Mouse (Mus musculus): ENCODE measurements at regions not wholly inside any gene's neighbourhood (a gene's known extent, or its start where the extent isn't known, plus 50 kb on each side); places are given as distances from the start of the nearest gene placed in this dataset.
"Not testable (repeated sequence)": the region's sequence is repeated elsewhere in the genome, so short reads cannot be mapped to it uniquely, and the experiment has no call there.

DNA sequence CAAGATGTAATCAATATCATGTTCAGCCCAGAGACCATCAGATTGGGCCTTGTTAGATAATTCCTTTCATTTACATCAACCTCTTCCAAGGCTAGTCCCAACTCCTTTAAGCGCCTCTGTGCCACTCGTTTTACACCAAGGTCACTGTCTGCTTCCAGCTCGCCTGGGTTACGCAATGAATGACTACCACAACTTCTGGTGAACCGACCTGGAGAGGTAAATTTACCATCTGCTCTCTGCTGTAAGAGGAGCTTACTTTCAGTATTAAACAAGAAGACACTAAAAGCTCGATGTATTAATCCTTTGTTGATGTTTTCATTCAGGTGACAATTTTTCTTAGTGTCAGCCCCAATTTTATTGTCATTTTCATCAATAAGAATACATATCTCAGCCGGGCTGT lies 51.7 kb upstream of the Fam174b start:
- ATAC-seq (replicated peaks; ENCODE audit: low FRiP score, poor library complexity, severe bottlenecking): no peak

DNA sequence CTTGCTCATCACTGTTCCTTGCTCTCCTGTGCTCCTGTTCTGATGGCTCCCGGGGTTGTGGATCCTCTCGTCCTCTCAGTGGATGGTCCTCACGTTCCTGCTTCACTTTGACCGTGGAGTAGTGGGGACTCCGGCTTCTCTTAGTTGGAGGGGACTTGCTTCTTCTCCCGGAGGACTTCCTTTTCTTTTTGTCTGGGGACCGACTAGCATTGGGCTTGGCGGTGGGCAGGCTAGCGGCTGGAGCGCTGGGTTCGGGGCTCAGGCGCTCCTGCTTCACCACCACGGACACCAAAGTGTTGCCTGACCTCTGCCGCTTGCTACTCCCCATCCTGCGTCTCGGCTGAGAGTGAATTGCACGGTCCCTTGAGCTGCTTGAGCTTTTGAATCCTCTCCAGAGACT lies 53.9 kb upstream of the Fam174b start:
- not testable (repeated sequence) for ATAC-seq (replicated peaks; ENCODE audit: low FRiP score, poor library complexity, severe bottlenecking)

DNA sequence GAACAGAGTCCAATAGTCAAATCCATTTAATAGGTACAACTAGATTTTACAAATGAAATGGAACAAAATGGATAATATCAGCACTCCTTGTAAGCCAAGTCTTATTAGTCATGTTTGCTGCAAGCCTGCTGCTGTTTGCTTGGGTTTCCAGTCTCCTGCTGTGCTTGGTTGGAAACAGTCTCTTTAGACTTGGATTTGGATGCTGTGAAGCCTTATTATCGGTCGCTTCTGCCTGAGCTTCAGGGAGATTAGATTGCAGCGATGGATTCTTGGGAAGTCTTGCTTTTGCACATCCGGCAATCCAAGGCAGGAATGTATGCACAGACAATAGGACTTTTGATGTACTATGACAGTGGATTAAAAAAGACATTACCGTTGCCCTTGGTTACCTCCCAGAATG lies 57.3 kb upstream of the Fam174b start:
- no peak for ATAC-seq (replicated peaks; ENCODE audit: low FRiP score, poor library complexity, severe bottlenecking)

DNA sequence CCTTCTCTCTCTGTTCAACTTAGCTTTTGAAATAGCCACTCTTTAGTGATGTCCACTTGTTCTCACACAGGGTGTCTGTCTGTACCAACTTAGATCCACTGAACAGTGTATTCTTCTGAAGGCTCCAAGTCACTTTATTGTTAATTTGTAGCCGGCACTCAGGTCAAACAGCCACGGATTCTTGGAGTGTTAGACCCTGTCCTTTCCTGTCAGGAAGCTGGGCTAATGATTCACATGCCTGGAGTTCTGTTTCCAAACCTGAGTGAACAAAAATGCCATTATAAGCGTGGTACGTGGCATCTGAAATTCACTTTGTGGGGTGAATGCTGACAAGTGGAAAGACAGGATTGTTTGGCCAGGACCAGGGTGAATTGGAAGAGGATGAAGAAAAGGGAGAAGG lies 69.5 kb upstream of the Fam174b start:
- ATAC-seq (replicated peaks; ENCODE audit: low FRiP score, poor library complexity, severe bottlenecking): no peak

DNA sequence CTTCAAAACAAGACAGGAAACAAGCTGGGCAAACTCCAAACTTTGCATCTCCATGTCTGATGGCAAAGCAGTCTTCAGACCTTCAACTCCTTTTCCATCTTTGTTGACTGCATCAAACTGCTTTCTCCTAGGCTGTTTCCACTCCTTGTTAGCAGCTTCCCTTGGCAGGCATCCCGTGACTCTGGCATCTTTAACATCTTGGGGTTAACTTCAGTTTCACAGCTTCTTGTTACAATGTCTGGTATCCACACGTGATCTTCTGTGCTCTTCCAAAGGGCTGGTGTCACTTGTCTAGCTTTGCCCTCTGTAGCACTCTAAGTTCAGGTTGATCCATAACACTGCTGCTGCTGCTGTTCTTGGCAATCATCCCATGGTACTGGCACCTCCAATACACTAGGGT lies 71.3 kb upstream of the Fam174b start:
- no peak for ATAC-seq (replicated peaks; ENCODE audit: low FRiP score, poor library complexity, severe bottlenecking)

DNA sequence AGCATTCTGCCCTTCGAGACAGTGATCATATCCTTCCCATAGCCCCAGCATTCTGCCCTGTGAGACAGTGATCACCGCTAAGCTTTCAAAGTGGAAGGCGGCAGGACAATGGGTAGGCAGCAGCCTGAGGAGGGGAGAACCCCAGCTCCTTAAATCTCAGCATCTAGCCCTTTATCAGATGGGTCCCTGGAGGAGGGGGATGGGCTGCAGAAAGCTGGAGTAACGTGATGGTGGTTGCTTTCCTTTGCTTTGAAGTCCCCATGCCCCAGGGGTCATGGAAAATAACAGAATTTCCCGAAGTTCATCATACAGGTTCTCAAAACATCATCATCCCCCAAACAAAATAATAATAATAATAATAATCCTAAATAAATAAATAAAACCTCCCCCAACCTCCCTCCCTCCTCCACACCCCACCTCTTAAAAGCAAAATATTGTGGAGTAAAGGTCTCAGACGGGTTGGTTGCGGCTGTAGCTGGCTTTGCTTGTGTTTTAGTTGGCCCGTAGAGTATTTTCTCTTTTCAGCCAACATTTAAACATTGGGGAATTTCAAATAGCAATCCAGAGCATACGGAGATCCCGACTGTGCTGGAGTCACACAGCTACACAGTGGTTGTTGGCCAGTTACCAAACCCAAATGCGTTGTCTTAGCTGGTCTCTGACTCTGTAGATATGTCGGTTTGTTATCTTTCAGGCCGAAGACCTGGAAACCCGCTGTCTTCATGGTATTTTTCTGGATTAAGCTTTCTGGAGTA lies 73.0 kb upstream of the Fam174b start:
- no peak for ATAC-seq (replicated peaks; ENCODE audit: low FRiP score, poor library complexity, severe bottlenecking)

DNA sequence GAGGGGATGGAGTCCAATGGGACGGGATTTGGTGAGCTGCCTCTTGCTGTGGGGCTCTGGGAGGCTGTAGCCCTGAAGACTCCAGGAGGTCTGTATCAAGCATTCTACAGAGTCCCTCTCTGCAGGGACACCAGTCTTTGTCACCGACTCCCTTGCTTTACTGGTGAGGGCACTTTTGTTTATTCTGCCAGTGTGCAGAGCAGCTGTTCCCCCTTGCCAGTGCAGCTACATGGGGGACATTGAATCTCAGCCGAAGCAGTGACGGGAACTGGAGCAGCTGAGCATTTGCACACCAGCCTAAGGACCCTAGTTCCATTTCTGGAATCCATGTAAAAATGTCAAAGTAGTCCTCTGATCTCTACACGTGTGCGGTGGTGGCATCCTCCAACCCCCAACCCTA lies 75.1 kb upstream of the Fam174b start:
- ATAC-seq (replicated peaks; ENCODE audit: low FRiP score, poor library complexity, severe bottlenecking): no peak

DNA sequence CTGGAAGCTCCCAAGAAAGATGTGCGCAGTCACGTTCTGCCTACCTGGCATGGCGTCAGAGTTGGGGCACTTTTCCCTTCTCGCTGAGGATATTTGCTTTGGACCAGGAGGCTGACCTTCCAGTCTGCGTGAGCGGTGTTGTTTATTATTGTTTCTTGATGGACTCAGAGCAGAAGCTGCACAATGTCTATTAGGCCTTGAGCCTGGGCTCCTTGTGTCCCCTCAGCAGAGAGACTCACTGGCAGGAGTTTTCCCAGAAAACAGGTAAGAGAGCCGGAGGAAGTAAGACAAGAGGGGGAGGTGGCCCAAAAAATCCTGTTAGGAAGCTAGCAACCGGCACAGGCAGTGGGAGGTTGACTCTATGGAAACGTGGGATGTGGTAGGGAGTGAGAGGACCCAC lies 77.6 kb upstream of the Fam174b start:
- no peak for ATAC-seq (replicated peaks; ENCODE audit: low FRiP score, poor library complexity, severe bottlenecking)

DNA sequence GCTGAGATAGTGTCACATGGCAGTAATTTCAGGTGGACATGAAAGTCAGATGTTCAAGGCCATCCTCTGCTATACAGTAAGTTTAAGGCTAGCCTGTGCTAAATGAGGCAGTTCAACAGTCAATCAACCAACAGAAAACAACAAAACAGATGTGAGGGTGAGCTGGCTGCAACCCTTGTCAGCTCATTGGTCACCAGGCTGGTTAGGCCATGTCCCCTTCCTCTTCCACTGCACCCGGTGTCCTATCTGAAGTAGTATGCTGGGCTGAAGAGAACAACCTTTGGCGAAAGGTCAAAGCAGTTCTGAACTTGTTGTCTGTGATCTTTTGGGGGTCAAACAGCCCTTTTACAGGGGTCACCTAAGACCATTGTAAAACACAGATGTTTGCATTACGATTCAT lies 78.2 kb upstream of the Fam174b start:
- no peak for ATAC-seq (replicated peaks; ENCODE audit: low FRiP score, poor library complexity, severe bottlenecking)

DNA sequence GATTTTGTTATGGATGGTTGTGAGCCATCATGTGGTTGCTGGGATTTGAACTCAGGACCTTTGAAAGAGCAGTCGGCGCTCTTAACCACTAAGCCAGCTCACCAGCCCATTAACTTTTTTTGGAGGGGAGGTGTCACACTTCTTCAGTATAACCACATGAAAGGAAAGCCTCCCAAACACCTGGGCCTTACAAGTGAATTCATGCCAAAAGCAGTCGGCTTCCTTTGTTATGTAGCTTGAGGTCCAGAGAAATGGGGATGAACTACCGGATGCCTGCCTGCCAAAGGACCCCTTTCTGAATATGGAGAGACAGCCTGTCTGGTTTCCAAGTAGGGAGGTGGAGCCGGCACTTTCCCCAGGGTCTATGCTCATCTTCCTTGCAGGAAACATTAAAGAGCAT lies 80.6 kb upstream of the Fam174b start:
- no peak for ATAC-seq (replicated peaks; ENCODE audit: low FRiP score, poor library complexity, severe bottlenecking)

DNA sequence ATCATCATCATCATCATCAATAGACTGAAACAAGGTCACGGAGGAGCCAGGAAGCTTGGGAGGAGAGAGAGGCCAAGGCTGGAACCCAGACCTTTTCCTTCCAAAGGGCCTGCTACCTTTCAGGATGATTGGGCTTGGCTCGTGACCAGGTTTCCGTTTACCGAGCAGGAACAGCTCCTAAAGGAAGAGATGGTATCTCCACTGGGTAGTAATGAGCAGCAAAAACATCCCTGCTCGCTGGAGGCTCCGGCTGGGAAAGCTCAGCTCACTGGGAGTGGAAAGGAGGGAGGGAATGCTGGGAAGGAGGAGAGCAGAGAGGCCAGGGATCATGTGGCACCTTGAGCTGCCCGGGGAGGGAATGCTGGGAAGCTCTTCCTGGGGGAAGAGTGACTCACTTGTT lies 82.8 kb upstream of the Fam174b start:
- ATAC-seq (replicated peaks; ENCODE audit: low FRiP score, poor library complexity, severe bottlenecking): no peak

DNA sequence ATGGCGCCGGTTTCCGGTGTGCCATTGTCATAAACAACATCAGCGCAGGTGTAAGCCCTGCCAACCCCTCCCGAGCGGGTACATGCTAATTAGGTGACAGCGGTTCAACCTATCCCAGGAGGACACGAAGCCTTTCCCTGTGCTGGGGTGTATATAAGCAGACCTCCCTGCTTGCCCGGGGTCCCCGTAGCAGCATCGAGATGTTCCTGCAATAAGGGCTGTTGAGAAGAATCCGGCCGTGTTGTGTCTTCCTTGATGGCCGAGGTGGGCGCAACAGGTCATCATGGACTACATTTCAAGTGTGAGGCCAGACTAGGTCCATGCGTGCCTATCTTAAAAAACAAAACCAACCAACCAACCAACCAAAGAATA lies 83.7 kb upstream of the Fam174b start:
- not testable (repeated sequence) for ATAC-seq (replicated peaks; ENCODE audit: low FRiP score, poor library complexity, severe bottlenecking)

DNA sequence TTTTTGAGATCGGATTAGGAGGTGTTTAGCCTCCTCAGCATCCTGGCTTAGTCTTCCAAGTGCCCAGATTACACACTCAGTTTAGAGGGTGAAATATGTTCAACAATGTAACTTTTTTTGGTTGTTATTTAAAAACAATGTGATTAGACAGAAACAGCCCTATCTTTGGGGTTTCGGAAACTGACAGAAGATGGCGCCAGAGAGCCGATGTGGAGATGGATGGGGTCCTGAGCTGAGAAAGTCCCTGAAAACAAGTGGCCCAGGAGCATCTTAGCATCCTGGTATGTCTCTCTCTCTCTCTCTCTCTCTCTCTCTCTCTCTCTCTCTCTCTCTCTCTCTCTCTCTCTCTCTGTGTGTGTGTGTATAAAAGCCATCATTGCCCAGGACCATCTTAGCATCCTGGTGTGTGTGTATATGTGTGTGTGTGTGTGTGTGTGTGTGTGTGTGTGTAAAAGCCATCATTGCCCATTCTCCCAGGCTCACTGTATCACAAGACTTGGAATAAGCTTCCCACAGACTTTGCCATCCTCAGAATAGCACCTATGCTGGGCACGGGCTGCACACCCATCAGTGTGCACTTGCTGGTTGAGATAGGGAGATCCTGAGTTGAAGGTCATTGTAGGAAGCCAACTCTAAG lies 84.2 kb upstream of the Fam174b start:
- ATAC-seq (replicated peaks; ENCODE audit: low FRiP score, poor library complexity, severe bottlenecking): no peak

DNA sequence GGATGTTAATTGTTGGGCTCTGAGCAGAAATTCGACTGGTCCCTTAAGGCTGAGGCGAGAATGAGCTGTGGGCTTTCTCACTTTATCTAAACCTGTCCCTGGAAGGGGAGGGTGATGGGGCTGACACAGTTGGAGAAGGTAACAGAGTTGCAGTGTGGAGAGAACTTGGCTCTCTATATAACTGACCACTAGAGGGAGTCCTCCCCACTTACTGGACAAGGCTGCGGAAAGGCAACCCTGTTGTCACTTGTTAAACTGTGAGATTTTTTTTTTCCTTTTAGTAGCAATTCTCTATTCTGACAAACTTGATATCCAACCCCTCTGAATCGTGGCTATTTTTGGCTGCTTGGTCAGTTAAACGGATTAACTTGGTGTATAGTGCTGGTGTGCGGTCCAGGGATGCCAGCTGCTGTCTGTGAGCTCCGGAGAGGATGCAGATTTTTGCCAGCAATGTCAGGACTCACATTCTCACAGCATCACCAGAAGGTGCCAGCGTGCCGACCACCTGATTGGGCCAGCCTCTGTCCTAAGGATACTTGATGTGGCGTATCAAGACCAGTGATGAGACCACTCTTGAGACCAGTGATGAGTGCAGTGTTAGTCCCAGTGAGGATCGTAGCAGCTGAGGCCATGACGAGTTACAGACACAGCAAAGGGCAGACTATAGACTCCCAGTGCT lies 85.8 kb upstream of the Fam174b start:
- ATAC-seq (replicated peaks; ENCODE audit: low FRiP score, poor library complexity, severe bottlenecking): peak; percentile 64

DNA sequence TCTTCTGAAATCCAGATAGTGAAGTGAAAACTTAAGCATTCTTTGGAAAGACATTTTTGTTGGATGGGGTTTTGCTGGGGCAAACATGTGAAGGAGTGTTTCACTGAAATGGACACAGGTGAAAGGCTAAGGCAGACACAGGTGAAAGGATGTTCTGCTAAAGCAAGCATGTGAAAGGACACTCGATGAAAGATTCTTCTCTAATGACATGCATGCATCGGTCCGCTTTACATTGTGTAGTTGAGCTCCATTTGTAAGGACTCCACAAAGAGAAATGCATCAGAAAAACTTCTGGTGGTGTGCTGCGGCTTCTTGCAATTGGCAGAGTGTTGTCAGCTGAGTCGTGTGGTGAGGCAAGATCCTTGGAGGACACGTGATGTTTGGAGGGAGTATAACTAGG lies 89.2 kb upstream of the Fam174b start:
- ATAC-seq (replicated peaks; ENCODE audit: low FRiP score, poor library complexity, severe bottlenecking): no peak

DNA sequence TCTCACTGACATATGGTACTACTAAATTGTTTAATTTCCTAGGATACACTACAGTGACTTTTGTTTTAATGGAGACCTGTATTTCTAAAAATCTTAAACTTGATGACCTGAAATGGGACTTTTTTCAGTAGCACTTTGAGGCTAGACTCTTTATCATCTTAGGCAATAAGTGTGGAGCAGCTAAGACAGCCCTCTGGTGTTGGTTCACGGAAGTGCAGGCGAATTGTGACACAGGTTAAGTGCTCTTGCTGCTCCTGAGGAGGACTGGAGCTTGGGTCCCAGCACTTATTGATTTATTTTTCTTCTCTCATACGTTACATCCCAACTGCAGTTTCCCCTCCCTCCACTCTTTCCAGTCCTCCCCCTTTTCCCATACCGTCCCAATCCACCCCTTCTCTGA lies 92.1 kb upstream of the Fam174b start:
- peak; percentile 70; the same call in 1 of the 2 replicates for ATAC-seq (replicated peaks; ENCODE audit: low FRiP score, poor library complexity, severe bottlenecking)

DNA sequence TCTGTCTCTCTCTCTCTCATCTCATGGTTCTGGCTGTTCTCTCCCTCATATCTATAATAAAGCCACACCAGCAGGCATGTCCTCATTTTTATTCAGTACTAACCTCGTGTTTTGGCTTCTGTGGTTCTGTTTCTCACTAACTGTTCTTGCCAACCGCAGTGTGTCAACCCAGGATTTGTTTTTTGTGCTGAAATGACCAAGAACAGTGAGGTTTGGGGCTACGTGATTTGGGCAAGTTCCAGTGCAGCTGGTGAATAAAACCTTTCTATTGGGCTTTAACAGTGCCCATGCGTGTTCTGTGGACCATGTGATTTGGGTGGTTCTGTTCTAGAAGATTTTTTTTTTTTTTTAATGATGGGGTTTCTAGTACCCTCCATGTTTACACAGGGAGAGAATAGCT lies 93.0 kb upstream of the Fam174b start:
- ATAC-seq (replicated peaks; ENCODE audit: low FRiP score, poor library complexity, severe bottlenecking): no peak

DNA sequence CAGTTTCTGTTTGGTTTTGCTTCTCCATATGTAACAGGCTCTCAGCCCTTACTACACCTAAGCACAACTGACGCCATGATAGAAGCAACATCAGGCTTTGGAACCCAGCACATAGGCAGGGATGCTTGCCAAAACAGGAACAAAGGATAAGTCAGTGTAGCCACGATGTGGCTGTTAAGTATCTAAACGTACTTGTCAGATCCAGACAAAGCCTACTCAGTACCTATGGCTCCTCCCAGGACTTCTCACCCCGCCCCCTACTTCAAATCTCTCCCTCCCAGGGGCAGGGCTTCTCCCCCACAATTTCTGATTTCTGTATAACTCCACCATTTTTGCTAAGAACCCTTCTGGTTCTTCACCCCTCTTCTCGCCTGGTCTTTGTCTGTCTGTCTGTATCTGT lies 93.4 kb upstream of the Fam174b start:
- ATAC-seq (replicated peaks; ENCODE audit: low FRiP score, poor library complexity, severe bottlenecking): no peak

DNA sequence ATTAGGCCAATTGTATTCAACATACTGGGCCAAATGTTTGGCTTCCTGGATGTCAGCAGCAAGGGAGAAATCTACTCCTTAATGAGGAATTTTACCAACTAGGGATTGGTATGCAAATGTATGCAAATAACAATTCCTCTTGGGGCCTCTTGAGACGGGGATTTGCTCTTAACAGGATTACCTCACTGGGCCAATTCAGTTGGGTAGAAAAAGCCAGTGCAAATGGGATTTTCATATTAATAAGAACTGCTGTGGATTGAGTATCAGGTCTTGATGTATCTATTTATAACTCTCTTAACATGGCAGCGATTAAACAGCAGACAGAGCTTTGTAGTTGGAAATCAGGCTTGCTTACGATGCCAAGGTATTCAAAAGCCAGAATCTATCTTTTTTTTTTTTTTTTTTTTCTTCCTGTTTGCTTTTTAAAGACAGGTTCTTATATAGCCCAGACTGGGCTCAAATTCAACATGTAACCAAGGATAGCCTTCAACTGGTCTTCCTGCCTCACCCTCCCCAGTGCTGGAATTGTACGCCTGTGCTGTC lies 95.7 kb upstream of the Fam174b start:
- ATAC-seq (replicated peaks; ENCODE audit: low FRiP score, poor library complexity, severe bottlenecking): no peak

DNA sequence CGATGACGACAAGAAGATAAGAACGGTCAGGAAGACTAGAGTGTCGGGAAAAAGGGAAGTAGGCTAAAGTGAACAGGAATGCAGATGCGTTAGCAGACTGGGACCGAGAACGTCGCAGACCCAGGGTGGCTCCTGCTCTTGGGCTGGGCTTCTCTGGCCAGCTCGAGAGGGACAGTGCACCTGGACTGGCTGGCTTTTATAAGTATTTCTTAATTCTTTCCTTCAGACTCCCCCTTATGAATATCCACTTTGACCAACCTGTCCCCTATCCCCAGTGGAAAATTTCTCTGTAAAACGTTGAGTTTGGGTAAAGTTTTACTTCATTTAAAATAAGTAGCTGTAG lies 96.1 kb upstream of the Fam174b start:
- no peak for ATAC-seq (replicated peaks; ENCODE audit: low FRiP score, poor library complexity, severe bottlenecking)

DNA sequence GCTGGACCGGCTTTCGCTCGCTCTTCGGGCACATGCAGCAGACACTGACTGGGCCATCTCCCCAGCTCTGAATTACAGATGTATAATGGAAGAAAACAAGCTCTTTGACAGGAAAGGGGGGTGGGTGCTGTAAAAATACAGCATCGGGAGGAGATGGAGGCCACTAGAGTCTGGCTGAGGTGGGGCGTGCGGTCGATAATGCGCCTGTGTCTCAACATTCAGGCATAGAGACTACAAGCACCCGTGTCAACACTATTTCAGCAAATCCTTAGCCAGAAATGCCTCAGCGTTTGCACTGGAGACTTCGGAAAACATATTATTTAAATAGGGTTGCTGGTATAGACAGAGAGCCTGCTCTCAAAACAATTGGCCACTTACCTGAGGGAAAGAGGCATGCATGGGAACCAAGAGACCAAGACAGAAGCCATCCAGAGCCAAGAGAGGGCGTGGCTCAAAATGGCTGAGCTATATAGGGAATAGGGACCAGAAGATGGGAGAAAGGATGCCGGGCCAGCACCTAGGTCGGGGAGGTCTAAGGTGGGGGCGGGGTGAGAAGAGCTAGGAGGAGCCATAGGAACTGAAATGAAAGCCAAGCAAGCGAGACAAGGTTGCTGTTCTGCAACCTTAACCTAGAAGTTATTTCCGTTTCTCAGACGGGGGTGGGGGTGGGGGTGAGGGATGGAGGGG lies 96.7 kb upstream of the Fam174b start:
- ATAC-seq (replicated peaks; ENCODE audit: low FRiP score, poor library complexity, severe bottlenecking): no peak

Data from erythroid progenitor cell, adult 5-6 weeks (primary cell).